Mouse (Mus musculus): Measurements from ENCODE around the gene Ctns. TPM values are rescaled to one million over a fixed set of nuclear protein-coding genes. Genes with fewer than 3 reads are reported as not detected.

Gene Ctns
- polyA plus RNA-seq, 1 experiment, result 1.8 TPM

DNA sequence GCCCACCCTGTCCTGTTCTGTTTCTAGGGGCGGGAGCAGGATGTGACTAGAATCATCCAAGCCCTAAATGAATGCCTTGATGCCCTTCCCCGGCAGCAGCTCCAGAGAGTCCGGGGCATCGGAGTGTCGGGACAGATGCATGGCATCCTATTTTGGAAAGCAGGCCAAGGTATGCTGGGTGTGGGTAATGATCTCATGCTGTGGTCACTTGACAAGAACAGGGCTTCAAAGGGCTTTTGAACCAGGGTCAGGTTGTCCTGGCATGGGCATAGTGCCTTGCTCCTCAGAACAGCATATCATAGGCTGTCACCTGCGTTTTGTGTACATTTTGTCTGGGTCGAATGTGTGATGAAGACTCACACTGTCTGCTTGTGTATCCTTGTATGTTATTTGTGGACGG lies 5.1 kb upstream of the Ctns start:
- no peak for TF ChIP-seq GATA1 (IDR thresholded peaks at IDR 0.05; ENCODE audit: low read length)

DNA sequence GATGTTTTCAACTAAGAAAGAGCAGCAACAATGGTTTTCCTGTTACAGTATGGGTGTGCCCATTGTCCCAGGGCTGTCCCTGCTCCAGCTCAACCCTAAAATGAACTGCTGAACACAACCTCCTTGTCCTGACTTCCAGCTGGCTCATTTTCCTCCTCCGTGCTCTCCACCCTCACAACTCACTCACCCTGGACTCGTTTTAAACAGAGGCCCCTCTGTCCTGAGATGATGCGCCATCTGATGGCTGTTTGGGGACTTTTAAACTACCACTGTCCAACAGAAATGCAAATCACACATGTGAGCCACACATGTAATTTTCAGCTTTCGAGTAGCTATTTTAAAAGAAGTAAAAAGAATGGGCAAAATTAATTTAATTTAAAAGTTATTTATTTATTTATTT lies 2.8 kb upstream of the Ctns start:
- TF ChIP-seq GATA1 (IDR thresholded peaks at IDR 0.05; ENCODE audit: low read length), result no peak

DNA sequence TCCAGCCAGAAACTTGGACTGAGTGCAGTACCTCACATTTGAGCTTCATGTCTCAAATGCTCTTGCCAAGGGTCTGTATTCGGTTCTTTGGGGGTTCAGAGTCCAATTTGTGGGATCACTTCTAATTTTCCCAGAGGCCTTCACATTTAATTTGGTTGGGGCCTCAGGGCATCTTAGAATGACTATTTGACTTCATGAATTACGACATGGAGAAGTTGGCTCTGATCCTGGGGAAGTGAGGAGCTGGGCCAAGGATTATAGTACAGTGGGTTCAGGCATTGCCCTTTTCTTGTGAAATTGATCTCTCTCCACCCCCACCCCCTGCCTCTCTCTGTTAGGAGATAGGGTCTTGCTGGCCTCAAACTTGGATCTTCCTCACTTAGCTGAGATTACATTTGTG lies 2.2 kb upstream of the Ctns start:
- no peak for TF ChIP-seq GATA1 (IDR thresholded peaks at IDR 0.05; ENCODE audit: low read length)

DNA sequence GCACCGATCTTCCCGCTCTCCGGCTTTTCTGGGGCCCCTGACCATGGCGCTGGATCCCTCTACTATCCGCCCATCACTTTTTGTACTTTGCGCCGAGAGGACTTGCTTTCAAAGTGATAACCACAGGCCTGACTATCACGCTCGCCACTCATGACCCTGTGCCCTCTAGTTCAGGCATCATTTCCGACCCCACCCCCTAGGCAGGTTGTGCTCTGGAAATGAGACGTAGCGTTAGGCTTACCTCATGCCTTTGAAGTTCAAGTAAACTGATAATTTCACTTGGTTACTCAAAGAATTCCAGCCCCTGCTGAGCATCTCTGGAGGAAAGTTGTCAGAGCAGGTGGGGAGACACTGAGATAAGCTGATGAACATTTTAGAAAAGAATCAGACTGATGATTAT lies 1.0 kb upstream of the Ctns start:
- no peak for TF ChIP-seq GATA1 (IDR thresholded peaks at IDR 0.05; ENCODE audit: low read length)

- TF ChIP-seq GATA1 (IDR thresholded peaks at IDR 0.05; ENCODE audit: low read length), result no peak
These were observed 429 bp upstream of the Ctns start, which contains the start of gene Shpk for GRCm38 (mm10) chr11:73199230-73199712. TSS of gene Shpk (plus strand) at chr11:73199460.

DNA sequence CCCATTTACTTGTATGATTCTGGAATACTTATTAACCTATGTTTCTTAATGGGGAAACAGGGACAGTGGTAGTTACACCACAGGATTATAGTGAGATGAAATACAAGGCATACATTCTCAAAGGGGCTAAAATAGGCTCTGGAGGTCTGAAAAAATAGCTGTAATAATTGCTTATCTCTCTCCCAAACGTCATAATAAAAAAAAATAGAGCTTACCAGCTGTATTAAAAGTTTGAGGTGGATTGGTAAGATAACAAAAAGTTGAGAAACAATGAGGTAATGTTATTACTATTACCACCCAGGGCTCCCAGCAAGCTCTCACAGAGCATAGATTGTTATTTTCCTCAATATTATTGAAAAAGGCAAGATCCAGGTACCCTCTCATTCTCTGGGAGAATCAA lies 652 bp downstream of the Ctns start:
- no peak for TF ChIP-seq GATA1 (IDR thresholded peaks at IDR 0.05; ENCODE audit: low read length)

GRCm38 (mm10) chr11:73194444-73194843 lies 4.4 kb downstream of the Ctns start:
- TF ChIP-seq GATA1 (IDR thresholded peaks at IDR 0.05; ENCODE audit: low read length), result no peak

- no peak for TF ChIP-seq GATA1 (IDR thresholded peaks at IDR 0.05; ENCODE audit: low read length)
These were observed 5.8 kb downstream of the Ctns start for GRCm38 (mm10) chr11:73193047-73193446.

DNA sequence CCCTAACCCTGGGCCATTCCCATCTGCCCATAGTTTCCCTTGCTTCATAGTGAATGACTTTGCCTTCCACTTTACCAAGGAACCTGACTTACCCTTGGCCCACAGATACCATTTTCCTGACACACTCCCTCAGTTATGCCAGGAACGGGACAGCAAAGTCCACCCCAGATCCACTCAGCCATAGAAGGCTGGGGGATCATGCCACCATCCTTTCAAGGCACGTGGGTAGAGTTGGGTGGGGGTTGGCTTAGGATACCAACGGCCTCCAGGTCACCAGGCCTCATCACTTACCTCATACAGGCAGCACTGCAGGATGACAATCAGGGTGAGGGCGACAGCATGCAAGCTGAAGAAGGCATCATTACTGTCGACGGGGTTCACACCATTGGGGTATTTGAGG lies 11.6 kb downstream of the Ctns start:
- TF ChIP-seq GATA1 (IDR thresholded peaks at IDR 0.05; ENCODE audit: low read length), result no peak

DNA sequence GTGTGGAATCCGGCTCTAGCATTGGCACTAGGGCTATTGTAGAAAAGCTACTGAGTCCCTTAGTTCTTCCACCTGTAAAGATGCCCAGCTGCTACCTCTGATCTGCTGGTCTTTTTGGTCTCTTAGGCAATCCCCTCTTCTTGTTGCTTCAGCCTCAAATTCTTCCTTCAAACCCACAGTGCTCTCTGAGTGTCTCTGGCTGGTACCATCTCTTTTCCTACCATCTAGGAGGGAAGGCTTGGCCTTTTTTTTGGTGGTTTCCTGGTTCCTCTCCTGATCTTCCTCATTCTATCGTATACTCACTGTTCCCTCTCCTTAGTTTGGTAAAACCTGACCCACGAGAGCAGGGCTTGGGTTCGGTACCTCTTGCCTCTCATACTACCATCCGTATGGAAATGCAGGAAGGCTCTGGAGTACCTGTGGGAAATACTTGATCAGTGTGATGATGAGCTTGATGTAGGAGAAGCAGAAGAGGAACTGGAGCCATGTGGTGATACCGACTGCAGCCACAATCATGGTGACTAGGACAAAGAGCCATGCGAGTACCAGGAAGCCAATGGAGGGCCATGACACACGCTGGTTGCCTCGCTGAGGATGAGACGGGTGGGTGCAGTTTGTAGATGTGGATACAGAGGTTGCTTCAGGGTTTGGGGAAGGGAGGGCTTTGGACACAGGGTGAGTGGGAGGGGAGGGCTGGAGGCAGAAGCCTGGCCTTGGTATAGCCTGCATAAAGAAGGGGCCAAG lies 12.8 kb downstream of the Ctns start:
- TF ChIP-seq GATA1 (IDR thresholded peaks at IDR 0.05; ENCODE audit: low read length), result no peak

GRCm38 (mm10) chr11:73177895-73178294 lies 20.9 kb downstream of the Ctns start:
- no peak for TF ChIP-seq GATA1 (IDR thresholded peaks at IDR 0.05; ENCODE audit: low read length)

DNA sequence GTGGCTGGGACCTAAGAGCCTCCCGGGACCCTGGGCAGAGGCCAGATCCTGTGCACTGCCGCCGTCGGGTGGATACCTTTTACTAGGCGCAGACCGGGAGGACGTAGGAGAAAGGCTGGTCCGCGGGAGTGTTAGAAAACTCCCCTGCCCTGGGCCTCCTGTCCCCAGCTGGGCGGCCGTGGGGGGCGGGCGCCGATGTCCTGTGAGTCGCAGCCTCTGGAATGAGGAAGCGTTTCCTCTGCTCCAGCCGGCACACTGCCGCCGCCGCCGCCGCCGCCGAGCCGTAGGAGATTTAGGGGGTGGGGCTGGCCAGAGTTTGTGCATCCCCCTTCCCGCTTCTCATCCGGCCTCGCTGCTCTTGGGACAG lies 21.4 kb downstream of the Ctns start:
- TF ChIP-seq GATA1 (IDR thresholded peaks at IDR 0.05; ENCODE audit: low read length), result no peak

- no peak for TF ChIP-seq GATA1 (IDR thresholded peaks at IDR 0.05; ENCODE audit: low read length)
These were observed 22.0 kb downstream of the Ctns start, which contains the start of the genes Emc6 and Tax1bp3 for GRCm38 (mm10) chr11:73176608-73177508. TSS of gene Emc6 (minus strand) at chr11:73177037. TSS of gene Tax1bp3 (plus strand) at chr11:73177083.

DNA sequence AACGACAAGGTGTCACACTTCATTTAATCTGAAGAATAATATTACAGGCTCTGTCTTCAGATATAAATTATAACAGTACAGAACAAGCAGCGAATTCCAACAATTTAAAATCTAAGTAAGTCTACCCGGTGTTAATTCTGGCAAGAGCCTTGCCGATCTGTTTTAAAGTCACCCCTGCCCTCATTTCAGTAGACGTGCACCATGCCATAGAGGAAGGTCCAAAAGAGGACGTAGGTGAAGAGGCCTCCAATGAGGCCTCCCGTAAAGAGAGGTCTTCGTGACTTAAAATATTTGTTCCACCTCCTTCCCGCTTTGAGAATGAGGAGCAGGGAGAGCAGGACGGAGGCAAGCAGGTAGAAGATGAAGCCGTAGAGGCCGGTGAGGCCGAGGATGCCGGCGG lies 22.7 kb downstream of the Ctns start:
- TF ChIP-seq GATA1 (IDR thresholded peaks at IDR 0.05; ENCODE audit: low read length), result no peak

DNA sequence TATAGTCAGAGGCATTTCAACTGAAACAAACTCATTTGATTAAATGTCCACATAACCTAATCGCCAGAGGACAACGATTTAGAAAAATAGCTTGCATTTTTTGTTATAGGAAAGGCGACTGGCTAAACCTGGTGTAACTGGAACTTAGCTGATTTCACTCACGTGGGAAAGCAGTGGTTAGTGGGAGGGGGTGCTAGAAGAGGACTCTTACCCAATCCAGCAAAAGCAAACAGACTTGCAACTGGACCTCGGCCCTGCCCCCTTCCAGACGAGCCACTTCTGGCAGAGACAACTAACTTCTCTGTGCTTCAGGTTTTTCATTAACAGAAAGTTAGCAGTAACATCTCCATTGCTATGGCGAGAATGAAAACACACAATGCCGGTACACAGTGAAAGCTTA lies 23.2 kb downstream of the Ctns start:
- TF ChIP-seq GATA1 (IDR thresholded peaks at IDR 0.05; ENCODE audit: low read length), result no peak

GRCm38 (mm10) chr11:73172186-73172585 lies 26.7 kb downstream of the Ctns start:
- TF ChIP-seq GATA1 (IDR thresholded peaks at IDR 0.05; ENCODE audit: low read length), result no peak

All from G1E-ER4 (cell line).